Mouse (Mus musculus): ENCODE measurements around the gene Gm572. TPM values are rescaled to one million over a fixed set of nuclear protein-coding genes. Genes with fewer than 3 reads are reported as not detected.

The Gm572 gene
- polyA plus RNA-seq, 1 experiment = not detected

DNA sequence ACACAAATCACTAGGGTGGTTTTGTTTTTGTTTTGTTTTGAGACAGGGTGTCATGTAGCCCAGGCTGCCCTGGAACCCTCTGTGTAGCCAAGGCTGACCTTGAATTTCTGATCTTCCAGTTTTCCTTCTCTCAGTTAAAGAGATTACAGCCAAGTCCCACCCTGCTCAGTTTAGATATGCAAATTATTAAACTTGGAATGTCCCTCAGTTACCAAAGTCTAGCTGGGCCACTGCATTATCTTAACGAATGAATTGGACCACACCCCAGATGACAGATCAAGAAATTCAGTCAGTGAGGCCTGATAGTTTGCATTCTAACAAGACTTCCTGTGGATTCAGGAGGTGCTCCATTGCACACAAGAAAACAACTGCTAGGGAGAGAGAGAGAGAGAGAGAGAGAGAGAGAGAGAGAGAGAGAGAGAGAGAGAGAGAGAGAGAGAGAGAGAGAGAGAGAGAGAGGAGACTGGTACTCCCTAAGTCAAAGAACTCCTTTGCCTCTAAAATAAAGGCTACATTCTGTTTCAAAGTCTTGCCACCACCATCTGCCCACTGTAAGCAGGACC, 37.5 kb downstream of the Gm572 start:
- Histone ChIP-seq H3K4me1 (ENCODE audit: control insufficient read depth, insufficient read depth, low read length) (peaks cover 3% of the 10 kb centered on the region), H3K27ac (ENCODE audit: control insufficient read depth, insufficient read depth, low read depth, low read length, poor library complexity) (no peak overlapping the region), H3K4me3 (replicated peaks; ENCODE audit: control insufficient read depth, low read depth, low read length) (no peak overlapping the region)
- TF ChIP-seq POLR2A (IDR thresholded peaks at IDR 0.05; ENCODE audit: borderline replicate concordance, control insufficient read depth, low read depth, low read length) (no peak), CTCF (IDR thresholded peaks at IDR 0.05; ENCODE audit: control insufficient read depth, insufficient read depth, low read length) (no peak)
- 44% methylated on average over 1 of the region's 1 CpGs for WGBS

GRCm38 (mm10) chr4:148681429-148681828, 38.3 kb downstream of the Gm572 start:
- Histone ChIP-seq H3K4me3 (replicated peaks; ENCODE audit: control insufficient read depth, low read depth, low read length) (no peak overlapping the region), H3K4me1 (ENCODE audit: control insufficient read depth, insufficient read depth, low read length) (peaks cover 3% of the 10 kb centered on the region), H3K27ac (ENCODE audit: control insufficient read depth, insufficient read depth, low read depth, low read length, poor library complexity) (no peak overlapping the region)
- 23% methylated on average over 8 of the region's 8 CpGs for WGBS
- TF ChIP-seq CTCF (IDR thresholded peaks at IDR 0.05; ENCODE audit: control insufficient read depth, insufficient read depth, low read length) = peak; percentile 70
- TF ChIP-seq POLR2A (IDR thresholded peaks at IDR 0.05; ENCODE audit: borderline replicate concordance, control insufficient read depth, low read depth, low read length) = no peak

GRCm38 (mm10) chr4:148682961-148683360, 39.8 kb downstream of the Gm572 start:
- no peak overlapping the region for H3K4me3 ChIP-seq (replicated peaks; ENCODE audit: control insufficient read depth, low read depth, low read length)
- no peak for TF ChIP-seq POLR2A (IDR thresholded peaks at IDR 0.05; ENCODE audit: borderline replicate concordance, control insufficient read depth, low read depth, low read length)
- H3K27ac ChIP-seq (ENCODE audit: control insufficient read depth, insufficient read depth, low read depth, low read length, poor library complexity) = no peak overlapping the region
- peaks cover 1% of the 10 kb centered on the region; the same call in 1 of the 2 replicates for H3K4me1 ChIP-seq (ENCODE audit: control insufficient read depth, insufficient read depth, low read length)
- WGBS = 77% methylated on average over 4 of the region's 4 CpGs

- Histone ChIP-seq H3K4me3 (replicated peaks; ENCODE audit: control insufficient read depth, low read depth, low read length) (no peak overlapping the region), H3K4me1 (ENCODE audit: control insufficient read depth, insufficient read depth, low read length) (peaks cover 1% of the 10 kb centered on the region; the same call in 1 of the 2 replicates), H3K27ac (ENCODE audit: control insufficient read depth, insufficient read depth, low read depth, low read length, poor library complexity) (no peak overlapping the region)
- TF ChIP-seq POLR2A (IDR thresholded peaks at IDR 0.05; ENCODE audit: borderline replicate concordance, control insufficient read depth, low read depth, low read length) (no peak), CTCF (IDR thresholded peaks at IDR 0.05; ENCODE audit: control insufficient read depth, insufficient read depth, low read length) (no peak)
- WGBS = 9% methylated on average over 13 of the region's 13 CpGs
Observed at GRCm38 (mm10) chr4:148683539-148683938, 40.4 kb downstream of the Gm572 start.

GRCm38 (mm10) chr4:148686491-148686941, 43.4 kb downstream of the Gm572 start:
- 80% methylated on average over 14 of the region's 14 CpGs for WGBS

GRCm38 (mm10) chr4:148688091-148688490, 45.0 kb downstream of the Gm572 start:
- WGBS = 51% methylated on average over 2 of the region's 2 CpGs

More at GRCm38 (mm10) chr4:148686491-148686941, 43.4 kb downstream of the Gm572 start:
- TF ChIP-seq CTCF (IDR thresholded peaks at IDR 0.05; ENCODE audit: control insufficient read depth, insufficient read depth, low read length) = no peak
- TF ChIP-seq POLR2A (IDR thresholded peaks at IDR 0.05; ENCODE audit: borderline replicate concordance, control insufficient read depth, low read depth, low read length) = no peak
- Histone ChIP-seq H3K27ac (ENCODE audit: control insufficient read depth, insufficient read depth, low read depth, low read length, poor library complexity) (no peak overlapping the region), H3K4me3 (replicated peaks; ENCODE audit: control insufficient read depth, low read depth, low read length) (no peak overlapping the region), H3K4me1 (ENCODE audit: control insufficient read depth, insufficient read depth, low read length) (peaks cover 1% of the 10 kb centered on the region; the same call in 1 of the 2 replicates)

GRCm38 (mm10) chr4:148691185-148691584, 48.1 kb downstream of the Gm572 start:
- TF ChIP-seq POLR2A (IDR thresholded peaks at IDR 0.05; ENCODE audit: borderline replicate concordance, control insufficient read depth, low read depth, low read length) (no peak), CTCF (IDR thresholded peaks at IDR 0.05; ENCODE audit: control insufficient read depth, insufficient read depth, low read length) (no peak)
- WGBS = 80% methylated on average over 4 of the region's 4 CpGs
- Histone ChIP-seq H3K4me3 (replicated peaks; ENCODE audit: control insufficient read depth, low read depth, low read length) (no peak overlapping the region), H3K27ac (ENCODE audit: control insufficient read depth, insufficient read depth, low read depth, low read length, poor library complexity) (no peak overlapping the region), H3K4me1 (ENCODE audit: control insufficient read depth, insufficient read depth, low read length) (no peaks in the 10 kb centered on the region)

More at GRCm38 (mm10) chr4:148688091-148688490, 45.0 kb downstream of the Gm572 start:
- H3K4me1 ChIP-seq (ENCODE audit: control insufficient read depth, insufficient read depth, low read length) = peaks cover 1% of the 10 kb centered on the region; the same call in 1 of the 2 replicates
- H3K27ac ChIP-seq (ENCODE audit: control insufficient read depth, insufficient read depth, low read depth, low read length, poor library complexity) = no peak overlapping the region
- H3K4me3 ChIP-seq (replicated peaks; ENCODE audit: control insufficient read depth, low read depth, low read length) = no peak overlapping the region
- TF ChIP-seq POLR2A (IDR thresholded peaks at IDR 0.05; ENCODE audit: borderline replicate concordance, control insufficient read depth, low read depth, low read length) = no peak
- TF ChIP-seq CTCF (IDR thresholded peaks at IDR 0.05; ENCODE audit: control insufficient read depth, insufficient read depth, low read length) = no peak

- Histone ChIP-seq H3K4me1 (ENCODE audit: control insufficient read depth, insufficient read depth, low read length) (no peaks in the 10 kb centered on the region), H3K4me3 (replicated peaks; ENCODE audit: control insufficient read depth, low read depth, low read length) (no peak overlapping the region), H3K27ac (ENCODE audit: control insufficient read depth, insufficient read depth, low read depth, low read length, poor library complexity) (no peak overlapping the region)
- TF ChIP-seq POLR2A (IDR thresholded peaks at IDR 0.05; ENCODE audit: borderline replicate concordance, control insufficient read depth, low read depth, low read length) = no peak
- WGBS = 56% methylated on average over 7 of the region's 7 CpGs
Observed at GRCm38 (mm10) chr4:148693417-148693959, 50.4 kb downstream of the Gm572 start.
